Comparison of ENCODE assay signal across 8 mouse cellular contexts in the genomic region with DNA sequence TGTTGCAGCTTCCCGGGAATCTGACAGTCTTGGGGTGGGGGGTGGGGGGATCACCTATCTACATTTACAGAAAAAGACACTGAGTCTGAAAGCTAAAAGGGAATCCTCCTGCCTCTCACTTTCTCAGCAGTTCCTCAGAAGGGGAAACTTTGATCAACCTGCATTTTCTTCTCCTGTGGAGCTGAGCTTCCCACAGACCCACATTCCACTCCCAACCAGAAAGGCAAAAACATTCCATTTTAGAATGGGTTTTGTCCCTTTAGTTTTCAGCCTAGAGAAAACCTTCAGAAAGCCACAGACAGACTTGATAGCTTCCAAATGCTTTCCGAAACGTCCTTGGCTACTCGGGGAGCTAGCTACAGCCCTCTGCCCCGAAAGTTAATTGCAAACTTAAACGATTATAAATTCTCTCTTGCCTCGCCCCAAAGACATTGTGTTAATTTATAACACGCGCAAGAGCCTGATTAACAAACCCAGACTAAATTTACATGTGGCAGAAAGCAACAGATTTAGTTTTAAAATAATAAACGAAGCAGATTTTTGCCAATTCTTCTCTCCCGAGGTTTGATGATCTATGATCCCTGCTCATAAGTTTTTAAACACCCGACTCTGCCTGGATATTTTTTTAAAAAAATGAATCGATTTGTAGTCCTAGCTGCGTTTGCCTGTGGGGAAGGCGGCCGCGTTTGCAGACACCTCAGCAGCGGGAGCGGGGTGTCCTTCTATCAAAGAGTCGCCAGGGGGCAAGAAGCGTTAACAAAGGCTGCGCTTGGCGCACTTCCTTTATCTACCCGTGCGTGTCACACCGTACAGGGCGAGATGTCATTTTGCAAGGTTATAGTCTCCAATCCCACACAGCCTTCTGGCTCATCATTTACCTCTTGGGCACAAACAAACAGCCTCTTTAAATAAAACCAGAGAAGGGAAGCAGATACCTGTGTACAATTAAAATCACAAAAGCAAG. TPM values are rescaled to one million over a fixed set of nuclear protein-coding genes. Genes with fewer than 3 reads are reported as not detected.
DNase-seq lines count a peak whose midpoint lies in the region; ATAC-seq lines count a peak whose summit lies in the region.

No protein-coding gene starts in this region.

- no peak overlapping the region for H3K9ac ChIP-seq in heart, embryonic 12.5 days
- no peak overlapping the region for H3K9ac ChIP-seq in kidney, embryonic 15.5 days
- H3K9ac ChIP-seq in lung, embryonic 16.5 days (ENCODE audit: low read length) = no peak overlapping the region

- no peak for ATAC-seq in heart, embryonic 12.5 days (ENCODE audit: insufficient number of reproducible peaks, low FRiP score)
- peak; percentile 80 for ATAC-seq in kidney, embryonic 15.5 days (replicated peaks; ENCODE audit: low FRiP score)
- ATAC-seq in lung, embryonic 16.5 days (ENCODE audit: low read depth) = peak; percentile 82

- DNase-seq in CD4-positive, CD25-positive, alpha-beta regulatory T cell, adult 2 months (ENCODE audit: low read depth, low spot score) = peak; percentile 78
- DNase-seq in adrenal gland, adult 8-10 months = peak; percentile 43
- DNase-seq in embryo, embryonic 9.5 days (ENCODE audit: extremely low spot score) = peak; percentile 74
- DNase-seq in ovary, postnatal 10 days (ENCODE audit: low spot score) = peak; percentile 15
- DNase-seq in thymus, postnatal 36 days = peak; percentile 41 to 45

- H3K27me3 ChIP-seq in heart, embryonic 12.5 days (replicated peaks) = peaks cover 93% of the 10 kb centered on the region
- H3K27me3 ChIP-seq in kidney, embryonic 15.5 days = peaks cover 97% of the 10 kb centered on the region
- peaks cover 91% of the 10 kb centered on the region for H3K27me3 ChIP-seq in lung, embryonic 16.5 days (ENCODE audit: control insufficient read depth, insufficient read depth, low read depth, low read length)

- no peaks in the 10 kb centered on the region for H3K9me3 ChIP-seq in heart, embryonic 12.5 days (replicated peaks)
- H3K9me3 ChIP-seq in kidney, embryonic 15.5 days (replicated peaks) = no peaks in the 10 kb centered on the region; the same call in 1 of the 2 replicates
- H3K9me3 ChIP-seq in lung, embryonic 16.5 days (ENCODE audit: control insufficient read depth, low read length) = no peaks in the 10 kb centered on the region

- WGBS in heart, embryonic 12.5 days = under 1% methylated on average over 27 of the region's 27 CpGs
- WGBS in kidney, embryonic 15.5 days = 1% methylated on average over 27 of the region's 27 CpGs
- 2% methylated on average over 27 of the region's 27 CpGs for WGBS in lung, embryonic 16.5 days

- no peaks in the 10 kb centered on the region for H3K36me3 ChIP-seq in heart, embryonic 12.5 days
- H3K36me3 ChIP-seq in kidney, embryonic 15.5 days = no peaks in the 10 kb centered on the region
- no peaks in the 10 kb centered on the region for H3K36me3 ChIP-seq in lung, embryonic 16.5 days (ENCODE audit: control insufficient read depth, insufficient read depth, low read length)

- peaks cover 12% of the 10 kb centered on the region for H3K4me1 ChIP-seq in heart, embryonic 12.5 days (replicated peaks)
- H3K4me1 ChIP-seq in kidney, embryonic 15.5 days = peaks cover 19% of the 10 kb centered on the region
- H3K4me1 ChIP-seq in lung, embryonic 16.5 days (replicated peaks; ENCODE audit: control insufficient read depth, insufficient read depth, low read length) = peaks cover 5% of the 10 kb centered on the region; the same call in 1 of the 2 replicates

- H3K4me2 ChIP-seq in heart, embryonic 12.5 days = peak overlapping the region; percentile 45
- peak overlapping the region; percentile 43 for H3K4me2 ChIP-seq in kidney, embryonic 15.5 days
- H3K4me2 ChIP-seq in lung, embryonic 16.5 days (ENCODE audit: low read depth, low read length) = no peak overlapping the region

- H3K27ac ChIP-seq in heart, embryonic 12.5 days (ENCODE audit: poor library complexity, severe bottlenecking) = no peak overlapping the region
- H3K27ac ChIP-seq in kidney, embryonic 15.5 days = no peak overlapping the region
- no peak overlapping the region for H3K27ac ChIP-seq in lung, embryonic 16.5 days (ENCODE audit: low read length)

- peak overlapping the region; percentile 18; the same call in 1 of the 2 replicates for H3K4me3 ChIP-seq in heart, embryonic 12.5 days
- H3K4me3 ChIP-seq in kidney, embryonic 15.5 days (replicated peaks) = 0 out of 2 replicates have a peak overlapping the region, but pooled peaks have one; percentile 15
- H3K4me3 ChIP-seq in lung, embryonic 16.5 days (ENCODE audit: low read length) = no peak overlapping the region

RNA-seq across cellular contexts. Expression of a gene that starts 42.7 kb away (rescaled TPM):
- under 1 TPM in 2 of 4 experiments, not detected in 2; 0.38 to 0.41 TPM for total RNA-seq in adrenal gland, adult 8-10 months (2022)
- not detected in 2 replicates for polyA plus RNA-seq in heart, embryonic 12.5 days (2016; fragmentation: Nextera tagmentation; extraction: Ambion mirVana)
- 0.09 and 0.15 TPM in 2 replicates for polyA plus RNA-seq in kidney, embryonic 15.5 days (2015; fragmentation: Nextera tagmentation; extraction: Ambion mirVana)
- not detected in 2 replicates for polyA plus RNA-seq in lung, embryonic 16.5 days (2015; fragmentation: Nextera tagmentation; extraction: Ambion mirVana)

RNA-seq across cellular contexts. Expression of a gene that starts 51.6 kb away (rescaled TPM):
- 100 to 1,000 TPM; 117 to 144 (median 135) TPM for total RNA-seq in adrenal gland, adult 8-10 months (2022)
- polyA plus RNA-seq in heart, embryonic 12.5 days (2016; fragmentation: Nextera tagmentation; extraction: Ambion mirVana) = 34.3 and 37.8 TPM in 2 replicates
- 50.2 and 52.8 TPM in 2 replicates for polyA plus RNA-seq in kidney, embryonic 15.5 days (2015; fragmentation: Nextera tagmentation; extraction: Ambion mirVana)
- polyA plus RNA-seq in lung, embryonic 16.5 days (2015; fragmentation: Nextera tagmentation; extraction: Ambion mirVana) = 51.6 and 57.3 TPM in 2 replicates

Comparison
In these comparisons a context has a peak if more than half of its experiments do, and no peak if none do; other contexts are left out.
1. DNase-seq: peak in every context shown above with its lines; median percentile 78 in CD4-positive, CD25-positive, alpha-beta regulatory T cell, adult 2 months; 74 in embryo, embryonic 9.5 days; 43 in adrenal gland, adult 8-10 months; 43 in thymus, postnatal 36 days; 15 in ovary, postnatal 10 days.